10 mouse cellular contexts compared by ENCODE assay signal in genomic region chr15:102103947-102104555, GRCm38 (mm10). TPM values are rescaled to one million over a fixed set of nuclear protein-coding genes. Genes with fewer than 3 reads are reported as not detected.
DNase-seq lines count a peak whose midpoint lies in the region; ATAC-seq and TF ChIP-seq lines count a peak whose summit lies in the region.
"Had no signal": no experiment of that assay in that cellular context is flagged by ENCODE, and none has a peak within 500 bp of the region (broad histone marks: within the 10 kb centered on the region; RNA-seq: fewer than 3 reads in every experiment).

No protein-coding gene starts in this region.

- intact Hi-C loops in heart, postnatal 25 days (cut with DNase I): loop anchor here (10.0 kb wide), 1 partner anchor 301 kb away; the partner anchor contains the start of gene Sp1

- TF ChIP-seq POLR2A in liver, adult 2 months (IDR thresholded peaks at IDR 0.05; ENCODE audit: extremely low read depth, insufficient read depth, low read length): peak; percentile 52; the same call in 1 of the 2 replicates

- H3K9ac ChIP-seq in liver, adult 2 months (ENCODE audit: low read depth, low read length): peak overlapping the region; percentile 86
- no peak overlapping the region for H3K9ac ChIP-seq in midbrain, embryonic 15.5 days

- peak; percentile 100 for DNase-seq in liver, adult 2 months (ENCODE audit: extremely low read depth, low read depth, low spot score)
- DNase-seq in liver: no peak
- DNase-seq in fibroblast of lung, adult 2 months (ENCODE audit: low read depth): peak; percentile 79
- DNase-seq in heart, postnatal 25 days (ENCODE audit: low spot score): peak; percentile 93
- DNase-seq in limb, embryonic 10.5 days (ENCODE audit: low spot score): peak; percentile 64
- no peak for DNase-seq in right cerebral cortex, postnatal 36 days (ENCODE audit: low spot score in 2 of 2)
- DNase-seq in retina, embryonic 14.5 days (ENCODE audit: low spot score): no peak

- peaks cover 19% of the 10 kb centered on the region for H3K36me3 ChIP-seq in liver, adult 2 months (ENCODE audit: control insufficient read depth, insufficient read depth, low read length)
- peaks cover 18% of the 10 kb centered on the region for H3K36me3 ChIP-seq in limb, embryonic 10.5 days
- H3K36me3 ChIP-seq in midbrain, embryonic 15.5 days (replicated peaks): no peaks in the 10 kb centered on the region

- no peaks in the 10 kb centered on the region for H3K9me3 ChIP-seq in limb, embryonic 10.5 days (replicated peaks)
- no peaks in the 10 kb centered on the region for H3K9me3 ChIP-seq in midbrain, embryonic 15.5 days

- H3K27ac ChIP-seq in liver, adult 2 months (replicated peaks; ENCODE audit: insufficient read depth, low read depth, low read length): peak overlapping the region; percentile 99
- H3K27ac ChIP-seq in limb, embryonic 10.5 days: peak overlapping the region; percentile 93
- H3K27ac ChIP-seq in midbrain, embryonic 15.5 days: no peak overlapping the region

- H3K27me3 ChIP-seq in liver, adult 2 months (ENCODE audit: control insufficient read depth, insufficient read depth, low read length): no peaks in the 10 kb centered on the region
- peaks cover 22% of the 10 kb centered on the region for H3K27me3 ChIP-seq in limb, embryonic 10.5 days (ENCODE audit: low read depth, poor library complexity, severe bottlenecking)
- peaks cover 43% of the 10 kb centered on the region for H3K27me3 ChIP-seq in midbrain, embryonic 15.5 days (replicated peaks)
- H3K27me3 ChIP-seq: Patski had no signal

- no peak for TF ChIP-seq CTCF in liver, adult 2 months (IDR thresholded peaks at IDR 0.05; ENCODE audit: low read depth, low read length)

- H3K4me2 ChIP-seq in midbrain, embryonic 15.5 days: peak overlapping the region; percentile 20

- H3K79me2 ChIP-seq in liver, adult 2 months (ENCODE audit: control insufficient read depth, insufficient read depth, low read length): peaks cover 5% of the 10 kb centered on the region; the same call in 1 of the 2 replicates

- peaks cover 57% of the 10 kb centered on the region for H3K4me1 ChIP-seq in liver, adult 2 months (ENCODE audit: control insufficient read depth, insufficient read depth, low read length)
- H3K4me1 ChIP-seq in limb, embryonic 10.5 days: peaks cover 90% of the 10 kb centered on the region
- peaks cover 60% of the 10 kb centered on the region for H3K4me1 ChIP-seq in midbrain, embryonic 15.5 days

- no peak for ATAC-seq in midbrain, embryonic 15.5 days (replicated peaks)
- ATAC-seq: Patski had no signal

- peak overlapping the region; percentile 71 for H3K4me3 ChIP-seq in liver, adult 2 months (ENCODE audit: insufficient read depth, low read depth, low read length)
- peak overlapping the region; percentile 53 for H3K4me3 ChIP-seq in limb, embryonic 10.5 days
- H3K4me3 ChIP-seq in midbrain, embryonic 15.5 days: 0 out of 2 replicates have a peak overlapping the region, but pooled peaks have one; percentile 7

- 5% methylated on average over 12 of the region's 12 CpGs for WGBS in liver, adult 2 months
- 19% methylated on average over 12 of the region's 12 CpGs for WGBS in limb, embryonic 10.5 days
- WGBS in midbrain, embryonic 15.5 days: 29% methylated on average over 12 of the region's 12 CpGs

RNA-seq across cellular contexts. Expression of gene Tns2, which starts 3.8 kb away (rescaled TPM):
- 21.8 and 36.5 TPM in 2 replicates for total RNA-seq in liver, adult 2 months (2014; rRNA removed)
- 30.9 and 35.9 TPM in 2 replicates for polyA plus RNA-seq in liver, adult 2 months (2012; rRNA removed)
- 100 to 1,000 TPM in 1 of 2 experiments, 10 to 100 TPM in 1; 98.6 to 118 TPM for total RNA-seq in heart, postnatal 25 days (2021)
- polyA plus RNA-seq in limb, embryonic 10.5 days (2016; fragmentation: Nextera tagmentation; extraction: Ambion mirVana): 13.0 and 18.6 TPM in 2 replicates
- polyA plus RNA-seq in midbrain, embryonic 15.5 days (2015; fragmentation: Nextera tagmentation; extraction: Ambion mirVana): 8.3 and 12.3 TPM in 2 replicates

RNA-seq across cellular contexts. Expression of gene Eif4b, which starts 30.5 kb away (rescaled TPM):
- total RNA-seq in liver, adult 2 months (2014; rRNA removed): 119 and 130 TPM in 2 replicates
- 70.5 and 73.8 TPM in 2 replicates for polyA plus RNA-seq in liver, adult 2 months (2012; rRNA removed)
- 100 to 1,000 TPM; 131 to 144 TPM for total RNA-seq in heart, postnatal 25 days (2021)
- 133 and 140 TPM in 2 replicates for polyA plus RNA-seq in limb, embryonic 10.5 days (2016; fragmentation: Nextera tagmentation; extraction: Ambion mirVana)
- polyA plus RNA-seq in midbrain, embryonic 15.5 days (2015; fragmentation: Nextera tagmentation; extraction: Ambion mirVana): 87.0 and 89.2 TPM in 2 replicates

RNA-seq across cellular contexts. Expression of gene Spryd3, which starts 32.0 kb away (rescaled TPM):
- total RNA-seq in liver, adult 2 months (2014; rRNA removed): 9.2 and 12.1 TPM in 2 replicates
- 20.7 and 22.6 TPM in 2 replicates for polyA plus RNA-seq in liver, adult 2 months (2012; rRNA removed)
- 10 to 100 TPM; 13.2 to 15.1 TPM for total RNA-seq in heart, postnatal 25 days (2021)
- polyA plus RNA-seq in limb, embryonic 10.5 days (2016; fragmentation: Nextera tagmentation; extraction: Ambion mirVana): 12.6 and 14.6 TPM in 2 replicates
- polyA plus RNA-seq in midbrain, embryonic 15.5 days (2015; fragmentation: Nextera tagmentation; extraction: Ambion mirVana): 78.7 and 80.2 TPM in 2 replicates

RNA-seq across cellular contexts. Expression of gene Igfbp6, which starts 40.1 kb away (rescaled TPM):
- 1.0 and 1.8 TPM in 2 replicates for total RNA-seq in liver, adult 2 months (2014; rRNA removed)
- 2.3 and 4.5 TPM in 2 replicates for polyA plus RNA-seq in liver, adult 2 months (2012; rRNA removed)
- 10 to 100 TPM; 38.3 to 43.6 TPM for total RNA-seq in heart, postnatal 25 days (2021)
- polyA plus RNA-seq in limb, embryonic 10.5 days (2016; fragmentation: Nextera tagmentation; extraction: Ambion mirVana): 0.23 and 0.46 TPM in 2 replicates
- polyA plus RNA-seq in midbrain, embryonic 15.5 days (2015; fragmentation: Nextera tagmentation; extraction: Ambion mirVana): 2.6 and 4.3 TPM in 2 replicates

RNA-seq across cellular contexts. Expression of gene Soat2, which starts 46.3 kb away (rescaled TPM):
- total RNA-seq in liver, adult 2 months (2014; rRNA removed): 27.5 and 36.5 TPM in 2 replicates
- polyA plus RNA-seq in liver, adult 2 months (2012; rRNA removed): 54.9 and 80.8 TPM in 2 replicates
- under 1 TPM in 1 of 2 experiments, not detected in 1; 0.11 TPM for total RNA-seq in heart, postnatal 25 days (2021)
- 0.06 and 0.24 TPM in 2 replicates for polyA plus RNA-seq in limb, embryonic 10.5 days (2016; fragmentation: Nextera tagmentation; extraction: Ambion mirVana)
- polyA plus RNA-seq in midbrain, embryonic 15.5 days (2015; fragmentation: Nextera tagmentation; extraction: Ambion mirVana): 0.15 TPM in 1 of 2 replicates, not detected in the other
- total RNA-seq: layer of hippocampus, postnatal 10 days had no signal

Comparison
In these comparisons a context has a peak if more than half of its experiments do, and no peak if none do; other contexts are left out.
1. DNase-seq: peak in liver, adult 2 months (single experiment), fibroblast of lung, adult 2 months (single experiment), heart, postnatal 25 days (single experiment) and limb, embryonic 10.5 days (single experiment); none in liver (single experiment), right cerebral cortex, postnatal 36 days (0 of 2) and retina, embryonic 14.5 days (single experiment).
2. H3K4me3 ChIP-seq: peak in every context shown above with its lines; median percentile 71 in liver, adult 2 months; 53 in limb, embryonic 10.5 days; 7 in midbrain, embryonic 15.5 days.